Mouse (Mus musculus) Muller cell, postnatal 12 days (primary cell): ENCODE measurements around the gene Ppp1r18.
A peak's percentile ranks its signal among the peaks of the same experiment; 100 is the strongest.

Experiments used
- DNase-seq: peaks from one replicate; pipeline ENCODE4 v3.0.0-alpha.2; 2015; ENCODE audit errors: inconsistent ontology term

The Ppp1r18 gene

GRCm38 (mm10) chr17:35865481-35866280, at the start of gene Ppp1r18:
Gene Ppp1r18 (plus strand): TSS chr17:35865593.
- DNase-seq = peak; percentile 90

GRCm38 (mm10) chr17:35815836-35816235, 49.6 kb upstream of the Ppp1r18 start:
- DNase-seq = no peak

GRCm38 (mm10) chr17:35816686-35817085, 48.7 kb upstream of the Ppp1r18 start:
- DNase-seq = no peak

- DNase-seq = no peak
These were observed 48.2 kb upstream of the Ppp1r18 start for GRCm38 (mm10) chr17:35817226-35817625.

- no peak for DNase-seq
These were observed 45.3 kb upstream of the Ppp1r18 start for GRCm38 (mm10) chr17:35820111-35820510.

- peak; percentile 90 for DNase-seq
These were observed 43.7 kb upstream of the Ppp1r18 start, which contains the start of gene Ier3 for GRCm38 (mm10) chr17:35821439-35822430. Gene Ier3 (plus strand): TSS chr17:35821684.

- no peak for DNase-seq
These were observed 42.8 kb upstream of the Ppp1r18 start for GRCm38 (mm10) chr17:35822564-35822963.

GRCm38 (mm10) chr17:35822964-35823937, 42.1 kb upstream of the Ppp1r18 start, which contains the start of gene Flot1:
Gene Flot1 (plus strand): TSS chr17:35823230.
- DNase-seq = peak; percentile 95

- no peak for DNase-seq
These were observed 41.0 kb upstream of the Ppp1r18 start for GRCm38 (mm10) chr17:35824402-35824801.

- DNase-seq = no peak
These were observed 40.1 kb upstream of the Ppp1r18 start for GRCm38 (mm10) chr17:35825109-35825850.

- DNase-seq = peak; percentile 86
These were observed 35.7 kb upstream of the Ppp1r18 start for GRCm38 (mm10) chr17:35829737-35830136.

GRCm38 (mm10) chr17:35832400-35833238, 32.8 kb upstream of the Ppp1r18 start:
- no peak for DNase-seq

GRCm38 (mm10) chr17:35833239-35833751, 32.1 kb upstream of the Ppp1r18 start:
- no peak for DNase-seq

- no peak for DNase-seq
These were observed 31.5 kb upstream of the Ppp1r18 start for GRCm38 (mm10) chr17:35833894-35834293.

- no peak for DNase-seq
These were observed 30.5 kb upstream of the Ppp1r18 start for GRCm38 (mm10) chr17:35834696-35835422.

- DNase-seq = no peak
These were observed 29.8 kb upstream of the Ppp1r18 start for GRCm38 (mm10) chr17:35835424-35836140.

- peak; percentile 91 for DNase-seq
These were observed 29.0 kb upstream of the Ppp1r18 start for GRCm38 (mm10) chr17:35836178-35836965.
